8 mouse cellular contexts compared by ENCODE assay signal in genomic region chr1:192191322-192191639, GRCm38 (mm10). TPM values are rescaled to one million over a fixed set of nuclear protein-coding genes. Genes with fewer than 3 reads are reported as not detected.
DNase-seq lines count a peak whose midpoint lies in the region; ATAC-seq and TF ChIP-seq lines count a peak whose summit lies in the region.

No protein-coding gene starts in this region.

- DNase-seq in kidney, adult 11 months, result no peak
- peak; percentile 61 for DNase-seq in cerebellum, adult 11 months
- peak; percentile 38 for DNase-seq in limb, embryonic 10.5 days (ENCODE audit: low spot score)
- DNase-seq in testis, postnatal 14 days (ENCODE audit: low spot score), result no peak
- no peak for DNase-seq in gastrocnemius, postnatal 25 days

- peaks cover 18% of the 10 kb centered on the region; the same call in 1 of the 2 replicates for H3K27me3 ChIP-seq in kidney, embryonic 14.5 days (ENCODE audit: control insufficient read depth, insufficient read depth, low read length)
- peaks cover 56% of the 10 kb centered on the region for H3K27me3 ChIP-seq in limb, embryonic 10.5 days (ENCODE audit: low read depth, poor library complexity, severe bottlenecking)
- peaks cover 9% of the 10 kb centered on the region; the same call in 1 of the 2 replicates for H3K27me3 ChIP-seq in stomach, embryonic 14.5 days (ENCODE audit: control insufficient read depth, insufficient read depth, low read length)

- no peaks in the 10 kb centered on the region for H3K36me3 ChIP-seq in kidney, embryonic 14.5 days (ENCODE audit: control insufficient read depth, insufficient read depth, low read length)
- H3K36me3 ChIP-seq in limb, embryonic 10.5 days, result no peaks in the 10 kb centered on the region
- no peaks in the 10 kb centered on the region for H3K36me3 ChIP-seq in stomach, embryonic 14.5 days (ENCODE audit: control insufficient read depth, insufficient read depth, low read length)

- 5% methylated on average over 13 of the region's 13 CpGs for WGBS in kidney, embryonic 14.5 days
- WGBS in limb, embryonic 10.5 days, result 3% methylated on average over 13 of the region's 13 CpGs
- 5% methylated on average over 13 of the region's 13 CpGs for WGBS in stomach, embryonic 14.5 days

- peak overlapping the region; percentile 61; the same call in 1 of the 2 replicates for H3K9ac ChIP-seq in kidney, embryonic 14.5 days (ENCODE audit: low read depth, low read length)
- no peak overlapping the region for H3K9ac ChIP-seq in stomach, embryonic 14.5 days (replicated peaks; ENCODE audit: low read depth, low read length)

- H3K4me2 ChIP-seq in kidney, embryonic 14.5 days (replicated peaks; ENCODE audit: low read depth, low read length), result peak overlapping the region; percentile 96
- H3K4me2 ChIP-seq in stomach, embryonic 14.5 days (replicated peaks; ENCODE audit: low read depth, low read length), result peak overlapping the region; percentile 90

- H3K4me3 ChIP-seq in kidney, embryonic 14.5 days (ENCODE audit: low read length), result peak overlapping the region; percentile 54
- peak overlapping the region; percentile 38 for H3K4me3 ChIP-seq in embryonic fibroblast, embryonic 13.5 days (ENCODE audit: insufficient read depth, low read length)
- peak overlapping the region; percentile 60 for H3K4me3 ChIP-seq in limb, embryonic 10.5 days
- peak overlapping the region; percentile 42 for H3K4me3 ChIP-seq in stomach, embryonic 14.5 days (ENCODE audit: low read depth, low read length)

- H3K9me3 ChIP-seq in kidney, embryonic 14.5 days (ENCODE audit: control insufficient read depth, low read length), result no peaks in the 10 kb centered on the region
- no peaks in the 10 kb centered on the region for H3K9me3 ChIP-seq in limb, embryonic 10.5 days (replicated peaks)
- no peaks in the 10 kb centered on the region for H3K9me3 ChIP-seq in stomach, embryonic 14.5 days (ENCODE audit: control insufficient read depth, low read depth, low read length)

- H3K4me1 ChIP-seq in kidney, embryonic 14.5 days (ENCODE audit: control insufficient read depth, insufficient read depth, low read length), result no peaks in the 10 kb centered on the region
- H3K4me1 ChIP-seq in embryonic fibroblast, embryonic 13.5 days (ENCODE audit: control insufficient read depth, insufficient read depth, low read length), result peaks cover 2% of the 10 kb centered on the region; the same call in 1 of the 2 replicates
- H3K4me1 ChIP-seq in limb, embryonic 10.5 days, result peaks cover 11% of the 10 kb centered on the region
- H3K4me1 ChIP-seq in stomach, embryonic 14.5 days (ENCODE audit: control insufficient read depth, insufficient read depth, low read length), result no peaks in the 10 kb centered on the region

- no peak for ATAC-seq in kidney, embryonic 14.5 days (ENCODE audit: low FRiP score, low TSS enrichment)
- no peak for ATAC-seq in stomach, embryonic 14.5 days (ENCODE audit: insufficient number of reproducible peaks, insufficient read depth, low FRiP score, low read depth)

- no peak for TF ChIP-seq CTCF in embryonic fibroblast, embryonic 13.5 days (IDR thresholded peaks at IDR 0.05; ENCODE audit: borderline replicate concordance, insufficient read depth, low read length)

- no peak overlapping the region for H3K27ac ChIP-seq in kidney, embryonic 14.5 days (ENCODE audit: low read depth, low read length)
- no peak overlapping the region for H3K27ac ChIP-seq in embryonic fibroblast, embryonic 13.5 days (ENCODE audit: insufficient read depth, low read length)
- no peak overlapping the region for H3K27ac ChIP-seq in limb, embryonic 10.5 days
- no peak overlapping the region for H3K27ac ChIP-seq in stomach, embryonic 14.5 days (ENCODE audit: low read length)

- no peak for TF ChIP-seq POLR2A in embryonic fibroblast, embryonic 13.5 days (IDR thresholded peaks at IDR 0.05; ENCODE audit: low read depth, low read length)

RNA-seq across cellular contexts. Expression of gene Kcnh1, which starts 0.7 kb away (rescaled TPM):
- polyA plus RNA-seq in kidney, embryonic 14.5 days (2014; fragmentation: Nextera tagmentation; extraction: Ambion mirVana), result 0.36 and 0.70 TPM in 2 replicates
- 0.18 TPM in 1 of 2 replicates, not detected in the other for polyA plus RNA-seq in embryonic fibroblast, embryonic 13.5 days (2011; ENCODE audit: insufficient read length, low read depth, missing spikeins)
- polyA plus RNA-seq in limb, embryonic 10.5 days (2016; fragmentation: Nextera tagmentation; extraction: Ambion mirVana), result 0.01 and 0.04 TPM in 2 replicates
- 0.35 and 0.77 TPM in 2 replicates for polyA plus RNA-seq in stomach, embryonic 14.5 days (2014; fragmentation: Nextera tagmentation; extraction: Ambion mirVana)
- under 1 TPM in 1 of 2 experiments, not detected in 1; 0.03 TPM for total RNA-seq in gastrocnemius, postnatal 25 days (2021)

RNA-seq across cellular contexts. Expression of gene Rcor3, which starts 53.4 kb away (rescaled TPM):
- 23.3 and 25.1 TPM in 2 replicates for polyA plus RNA-seq in kidney, embryonic 14.5 days (2014; fragmentation: Nextera tagmentation; extraction: Ambion mirVana)
- polyA plus RNA-seq in embryonic fibroblast, embryonic 13.5 days (2011; ENCODE audit: insufficient read length, low read depth, missing spikeins), result 34.1 and 50.2 TPM in 2 replicates
- polyA plus RNA-seq in limb, embryonic 10.5 days (2016; fragmentation: Nextera tagmentation; extraction: Ambion mirVana), result 14.3 and 18.8 TPM in 2 replicates
- polyA plus RNA-seq in stomach, embryonic 14.5 days (2014; fragmentation: Nextera tagmentation; extraction: Ambion mirVana), result 36.3 and 36.8 TPM in 2 replicates
- 10 to 100 TPM; 22.8 to 23.1 TPM for total RNA-seq in gastrocnemius, postnatal 25 days (2021)

Comparison
In these comparisons a context has a peak if more than half of its experiments do, and no peak if none do; other contexts are left out.
1. DNase-seq: peak in cerebellum, adult 11 months (single experiment) and limb, embryonic 10.5 days (single experiment); none in kidney, adult 11 months (single experiment), testis, postnatal 14 days (single experiment) and gastrocnemius, postnatal 25 days (single experiment).
2. Peak in every context shown above with its lines, with median percentiles within 50 percentile points of each other: H3K4me3 ChIP-seq.